Mouse (Mus musculus) megakaryocyte, embryonic 14.5 days (primary cell): Measurements from ENCODE around the gene Gm2115.

ENCODE experiments used
- FLI1 ChIP-seq: IDR thresholded peaks from 2 replicates; pipeline ENCODE4 v1.6.1; 2012; ENCODE audit warnings: low read length, inconsistent platforms, mixed read lengths
- GATA1 ChIP-seq: IDR thresholded peaks from 3 replicates; pipeline ENCODE4 v1.6.1; 2012; ENCODE audit warnings: mixed read lengths, low read length, inconsistent platforms, borderline replicate concordance

- TF ChIP-seq GATA1 (no peak), FLI1 (no peak)
These were observed 37.4 kb downstream of the Gm2115 start for GRCm38 (mm10) chr7:84566200-84566599.
